Mouse (Mus musculus) stomach, postnatal 0 days (tissue): Measurements from ENCODE around the gene Rsrp1.

Experiments
- CTCF ChIP-seq: IDR thresholded peaks from 2 replicates; pipeline ENCODE4 v1.5.1; 2016; ENCODE audit warnings: antibody characterized with exemption, low read depth, mild to moderate bottlenecking, moderate library complexity
- EP300 ChIP-seq: optimal IDR thresholded peaks from 2 replicates; pipeline ENCODE3; 2016; ENCODE audit warnings: antibody characterized with exemption

- TF ChIP-seq EP300 (peak; percentile 15), CTCF (peak; percentile 31; the same call in 1 of the 2 replicates)
These were observed 788 bp downstream of the Rsrp1 start for GRCm38 (mm10) chr4:134924019-134924741.
